Mouse (Mus musculus) midbrain, embryonic 12.5 days (tissue): ENCODE measurements around the gene Gm21865. TPM values are rescaled to one million over a fixed set of nuclear protein-coding genes. Genes with fewer than 3 reads are reported as not detected.
"Not testable (repeated sequence)": the region's sequence is repeated elsewhere in the genome, so short reads cannot be mapped to it uniquely, and the experiment has no call there.

Experiments
- ATAC-seq: fragments of 200-750 bp; cut with Nextera tagmentation; 2 replicates; pipeline ENCODE4 v1.8.0; 2017; ENCODE audit warnings: low read depth, moderate TSS enrichment, moderate library complexity; ENCODE audit not compliant: low FRiP score
- H3K27ac ChIP-seq: fragments of 300-500 bp; sonication (generic); replicated peaks from 2 replicates; pipeline ENCODE4 v1.5.1; 2016; ENCODE audit warnings: mild to moderate bottlenecking
- H3K27me3 ChIP-seq: fragments of 300-500 bp; sonication (generic); 2 replicates; pipeline ENCODE4 v1.6.1; 2016; ENCODE audit warnings: mild to moderate bottlenecking
- H3K36me3 ChIP-seq: fragments of 300-500 bp; sonication (generic); 2 replicates; pipeline ENCODE4 v1.6.1; 2016
- H3K4me1 ChIP-seq: fragments of 300-500 bp; sonication (generic); 2 replicates; pipeline ENCODE4 v1.6.1; 2016
- H3K4me2 ChIP-seq: fragments of 300-500 bp; sonication (generic); replicated peaks from 2 replicates; pipeline ENCODE4 v1.6.1; 2016; ENCODE audit warnings: mild to moderate bottlenecking, moderate library complexity
- H3K4me3 ChIP-seq: fragments of 300-500 bp; sonication (generic); 2 replicates; pipeline ENCODE4 v1.5.1; 2016; ENCODE audit warnings: mild to moderate bottlenecking
- H3K9ac ChIP-seq: fragments of 300-500 bp; sonication (generic); replicated peaks from 2 replicates; pipeline ENCODE4 v1.6.1; 2016; ENCODE audit warnings: mild to moderate bottlenecking, moderate library complexity
- H3K9me3 ChIP-seq: fragments of 300-500 bp; sonication (generic); 2 replicates; pipeline ENCODE4 v1.6.1; 2016; ENCODE audit warnings: mild to moderate bottlenecking
- WGBS: fragments of 180-500 bp; shearing (Covaris S2); methylation state at CpG from one replicate; pipeline ENCODE4 v1.1.7; 2016; 5-methylcytosine and 5-hydroxymethylcytosine counted together
- polyA plus RNA-seq: library from polyadenylated mRNA; unstranded; fragments of >200 nt; fragmentation: Nextera tagmentation; extraction: Ambion mirVana; gene quantifications from 2 replicates; pipeline ENCODE4 v1.2.1, GENCODE M21; 2016

Gm21865 gene
- not detected in 2 replicates for polyA plus RNA-seq

GRCm38 (mm10) chrY:40316803-40317202 is at the start of gene Gm21865:
TSS of gene Gm21865 (minus strand) at chrY:40316903.
- no CpG with 5 or more reads among the region's 7 CpGs for WGBS
- not testable (repeated sequence) for H3K9ac ChIP-seq, H3K9me3 ChIP-seq, H3K4me3 ChIP-seq, H3K27ac ChIP-seq, ATAC-seq, H3K36me3 ChIP-seq, H3K27me3 ChIP-seq, H3K4me1 ChIP-seq, H3K4me2 ChIP-seq

Other genes with a start within 250 kb of the Gm21865 start
- not detected in 2 replicates for gene Gm21882, start 64.6 kb upstream of the Gm21865 start, polyA plus RNA-seq